Mouse (Mus musculus): ENCODE data around the gene Exoc6b. TPM values are rescaled to one million over a fixed set of nuclear protein-coding genes. Genes with fewer than 3 reads are reported as not detected.

Gene Exoc6b
- total and polyA plus RNA-seq, 2 experiments = 2.3 to 6.1 TPM

DNA sequence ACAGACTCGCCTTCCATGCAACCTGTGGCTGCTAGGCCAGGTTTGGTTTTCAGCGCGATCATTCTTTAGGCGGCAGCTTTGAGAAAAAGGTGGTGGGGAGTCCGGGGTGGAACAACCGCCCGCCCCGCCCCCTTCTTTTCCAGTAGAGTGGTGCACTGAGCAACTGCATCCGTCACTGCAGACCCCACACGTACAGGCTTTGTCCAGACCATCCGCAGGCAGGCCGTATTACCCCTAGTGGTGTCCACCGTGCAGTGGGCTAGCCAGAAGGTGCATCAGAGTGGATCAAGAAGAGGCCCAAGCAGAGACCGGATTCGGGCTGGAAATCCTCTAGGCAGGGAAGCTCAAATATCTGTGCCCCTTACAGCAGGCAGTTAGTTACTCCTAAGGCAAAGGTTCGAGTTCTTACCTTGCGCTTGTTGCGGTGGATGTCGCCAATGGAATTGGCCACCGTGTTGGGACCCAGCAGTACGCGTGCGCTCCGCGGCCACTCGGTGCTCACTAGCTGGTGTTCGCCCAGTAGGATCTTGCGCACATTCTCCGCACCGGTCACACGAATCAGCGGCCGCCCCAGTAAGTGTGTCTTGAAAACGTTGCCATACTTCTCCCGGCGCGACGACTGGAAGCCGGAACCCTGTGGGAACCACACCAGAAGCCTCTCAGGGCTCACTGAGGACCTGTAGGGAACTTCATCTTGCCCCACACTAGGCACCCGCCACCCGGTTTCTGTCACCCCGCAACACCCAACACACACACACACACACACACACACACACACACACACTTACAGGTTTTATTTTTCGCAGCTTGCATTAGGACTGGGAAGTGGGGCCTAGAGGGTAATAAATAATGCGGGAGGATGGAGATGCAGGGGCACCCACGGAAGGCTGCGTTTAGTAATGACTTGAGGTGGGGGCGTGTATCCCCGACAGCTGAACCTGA is 485.2 kb downstream of the Exoc6b start:
- no peak overlapping the region for H3K9ac ChIP-seq (ENCODE audit: low read depth, low read length)
- no peak overlapping the region for H3K27ac ChIP-seq (replicated peaks; ENCODE audit: insufficient read depth, low read depth, low read length)
- 9% methylated on average over 48 of the region's 48 CpGs for WGBS
- 0 out of 2 replicates have a peak, but pooled peaks cover 2% of the 10 kb centered on the region for H3K4me1 ChIP-seq (ENCODE audit: control insufficient read depth, insufficient read depth, low read length)
- TF ChIP-seq POLR2A (IDR thresholded peaks at IDR 0.05; ENCODE audit: extremely low read depth, insufficient read depth, low read length) = no peak
- TF ChIP-seq CTCF (IDR thresholded peaks at IDR 0.05; ENCODE audit: low read depth, low read length) = no peak
- DNase-seq (ENCODE audit: extremely low read depth, low read depth, low spot score) = no peak
- no peaks in the 10 kb centered on the region for H3K79me2 ChIP-seq (ENCODE audit: control insufficient read depth, insufficient read depth, low read length)
- no peaks in the 10 kb centered on the region for H3K36me3 ChIP-seq (ENCODE audit: control insufficient read depth, insufficient read depth, low read length)
- H3K4me3 ChIP-seq (ENCODE audit: insufficient read depth, low read depth, low read length) = peak overlapping the region; percentile 60; the same call in 1 of the 2 replicates
- H3K27me3 ChIP-seq (ENCODE audit: control insufficient read depth, insufficient read depth, low read length) = peaks cover 21% of the 10 kb centered on the region

DNA sequence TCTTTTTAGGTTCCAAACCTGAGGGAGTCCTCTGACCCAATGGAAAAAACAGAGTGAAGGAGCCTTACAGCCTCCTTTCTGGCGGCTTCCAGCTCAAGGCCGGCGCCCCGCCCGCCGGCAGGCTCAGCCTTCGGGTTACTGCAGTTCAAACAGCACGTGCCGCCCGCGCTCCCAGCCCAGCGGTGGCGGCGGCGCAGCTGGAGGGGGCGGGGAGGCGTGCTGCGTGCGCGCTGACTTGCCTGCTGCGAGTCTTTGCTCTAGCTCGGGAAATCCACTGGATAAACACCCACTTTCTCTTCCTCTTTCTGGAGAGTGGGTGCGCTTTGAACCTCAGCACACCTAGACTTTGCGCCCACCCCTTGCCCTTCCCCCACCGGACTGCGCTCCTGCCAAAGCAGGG is 485.9 kb downstream of the Exoc6b start:
- H3K4me1 ChIP-seq (ENCODE audit: control insufficient read depth, insufficient read depth, low read length) = 0 out of 2 replicates have a peak, but pooled peaks cover 2% of the 10 kb centered on the region
- TF ChIP-seq CTCF (IDR thresholded peaks at IDR 0.05; ENCODE audit: low read depth, low read length) = no peak
- no peak for TF ChIP-seq POLR2A (IDR thresholded peaks at IDR 0.05; ENCODE audit: extremely low read depth, insufficient read depth, low read length)
- DNase-seq (ENCODE audit: extremely low read depth, low read depth, low spot score) = peak; percentile 18
- H3K4me3 ChIP-seq (ENCODE audit: insufficient read depth, low read depth, low read length) = peak overlapping the region; percentile 33; the same call in 1 of the 2 replicates
- WGBS = 1% methylated on average over 26 of the region's 26 CpGs
- H3K36me3 ChIP-seq (ENCODE audit: control insufficient read depth, insufficient read depth, low read length) = no peaks in the 10 kb centered on the region
- no peak overlapping the region for H3K9ac ChIP-seq (ENCODE audit: low read depth, low read length)
- H3K27ac ChIP-seq (replicated peaks; ENCODE audit: insufficient read depth, low read depth, low read length) = no peak overlapping the region
- no peaks in the 10 kb centered on the region for H3K79me2 ChIP-seq (ENCODE audit: control insufficient read depth, insufficient read depth, low read length)
- H3K27me3 ChIP-seq (ENCODE audit: control insufficient read depth, insufficient read depth, low read length) = peaks cover 21% of the 10 kb centered on the region

DNA sequence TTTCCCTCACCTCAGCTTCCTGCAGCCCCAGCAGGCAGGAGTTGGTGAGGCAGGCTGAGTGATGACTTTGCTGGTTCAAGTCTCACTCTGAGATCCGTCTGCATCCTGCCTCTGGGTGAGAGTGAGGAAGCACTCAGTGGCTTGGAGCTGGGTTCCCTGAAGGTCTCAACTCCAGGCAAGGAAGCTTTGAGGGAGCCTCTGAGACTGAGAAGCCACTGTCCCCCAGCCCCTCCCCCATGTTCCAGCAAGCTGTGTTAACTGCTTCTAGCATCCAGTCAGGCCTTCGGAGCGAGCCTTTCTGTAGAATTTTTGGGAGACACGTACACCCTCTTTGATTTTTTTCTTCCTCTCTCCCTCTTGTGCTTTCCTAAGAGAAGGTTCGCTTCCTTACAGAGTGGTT is 486.5 kb downstream of the Exoc6b start:
- no peak for DNase-seq (ENCODE audit: extremely low read depth, low read depth, low spot score)
- no peak overlapping the region for H3K4me3 ChIP-seq (ENCODE audit: insufficient read depth, low read depth, low read length)
- WGBS = 36% methylated on average over 5 of the region's 5 CpGs

DNA sequence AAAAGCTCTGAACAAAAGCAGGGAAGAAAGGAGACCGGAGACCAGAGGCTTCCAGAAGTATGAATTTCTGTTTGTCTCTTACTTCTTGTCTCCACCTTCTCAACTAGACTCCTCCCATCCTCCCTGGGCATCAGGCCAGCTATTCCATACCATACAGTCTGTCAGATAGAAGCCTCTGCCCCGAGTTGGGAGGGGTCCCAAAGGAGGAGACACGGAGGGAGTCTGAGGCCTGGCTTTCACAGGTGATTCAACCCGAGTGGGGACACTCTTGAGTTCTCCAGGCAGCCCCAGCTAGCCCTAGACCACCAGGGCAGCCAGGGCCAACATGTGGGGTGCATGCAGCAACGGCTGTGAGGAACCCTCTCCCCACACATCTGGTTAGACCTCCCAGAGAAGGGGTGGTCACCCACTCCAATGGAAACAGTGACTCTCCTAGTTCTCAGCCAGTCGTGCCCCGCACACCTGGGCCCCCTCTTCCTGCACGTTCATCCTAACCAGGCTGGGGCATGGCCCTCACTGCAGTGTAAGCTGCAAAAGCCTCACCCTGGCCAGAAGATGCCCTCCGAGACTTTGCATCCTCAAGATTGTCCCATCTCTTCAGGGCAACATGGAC is 487.4 kb downstream of the Exoc6b start:
- no peak overlapping the region for H3K27ac ChIP-seq (replicated peaks; ENCODE audit: insufficient read depth, low read depth, low read length)
- H3K79me2 ChIP-seq (ENCODE audit: control insufficient read depth, insufficient read depth, low read length) = no peaks in the 10 kb centered on the region
- H3K36me3 ChIP-seq (ENCODE audit: control insufficient read depth, insufficient read depth, low read length) = no peaks in the 10 kb centered on the region
- DNase-seq (ENCODE audit: extremely low read depth, low read depth, low spot score) = no peak
- H3K9ac ChIP-seq (ENCODE audit: low read depth, low read length) = no peak overlapping the region
- 0 out of 2 replicates have a peak, but pooled peaks cover 2% of the 10 kb centered on the region for H3K4me1 ChIP-seq (ENCODE audit: control insufficient read depth, insufficient read depth, low read length)
- 0 out of 2 replicates have a peak, but pooled peaks cover 13% of the 10 kb centered on the region for H3K27me3 ChIP-seq (ENCODE audit: control insufficient read depth, insufficient read depth, low read length)
- H3K4me3 ChIP-seq (ENCODE audit: insufficient read depth, low read depth, low read length) = no peak overlapping the region
- TF ChIP-seq CTCF (IDR thresholded peaks at IDR 0.05; ENCODE audit: low read depth, low read length) = no peak
- no peak for TF ChIP-seq POLR2A (IDR thresholded peaks at IDR 0.05; ENCODE audit: extremely low read depth, insufficient read depth, low read length)
- WGBS = 67% methylated on average over 9 of the region's 9 CpGs

More for the DNA sequence above, 486.5 kb downstream of the Exoc6b start:
- Histone ChIP-seq H3K27ac (replicated peaks; ENCODE audit: insufficient read depth, low read depth, low read length) (no peak overlapping the region), H3K9ac (ENCODE audit: low read depth, low read length) (no peak overlapping the region), H3K4me1 (ENCODE audit: control insufficient read depth, insufficient read depth, low read length) (0 out of 2 replicates have a peak, but pooled peaks cover 2% of the 10 kb centered on the region), H3K36me3 (ENCODE audit: control insufficient read depth, insufficient read depth, low read length) (no peaks in the 10 kb centered on the region), H3K27me3 (ENCODE audit: control insufficient read depth, insufficient read depth, low read length) (peaks cover 20% of the 10 kb centered on the region), H3K79me2 (ENCODE audit: control insufficient read depth, insufficient read depth, low read length) (no peaks in the 10 kb centered on the region)
- TF ChIP-seq POLR2A (IDR thresholded peaks at IDR 0.05; ENCODE audit: extremely low read depth, insufficient read depth, low read length) = no peak
- no peak for TF ChIP-seq CTCF (IDR thresholded peaks at IDR 0.05; ENCODE audit: low read depth, low read length)

DNA sequence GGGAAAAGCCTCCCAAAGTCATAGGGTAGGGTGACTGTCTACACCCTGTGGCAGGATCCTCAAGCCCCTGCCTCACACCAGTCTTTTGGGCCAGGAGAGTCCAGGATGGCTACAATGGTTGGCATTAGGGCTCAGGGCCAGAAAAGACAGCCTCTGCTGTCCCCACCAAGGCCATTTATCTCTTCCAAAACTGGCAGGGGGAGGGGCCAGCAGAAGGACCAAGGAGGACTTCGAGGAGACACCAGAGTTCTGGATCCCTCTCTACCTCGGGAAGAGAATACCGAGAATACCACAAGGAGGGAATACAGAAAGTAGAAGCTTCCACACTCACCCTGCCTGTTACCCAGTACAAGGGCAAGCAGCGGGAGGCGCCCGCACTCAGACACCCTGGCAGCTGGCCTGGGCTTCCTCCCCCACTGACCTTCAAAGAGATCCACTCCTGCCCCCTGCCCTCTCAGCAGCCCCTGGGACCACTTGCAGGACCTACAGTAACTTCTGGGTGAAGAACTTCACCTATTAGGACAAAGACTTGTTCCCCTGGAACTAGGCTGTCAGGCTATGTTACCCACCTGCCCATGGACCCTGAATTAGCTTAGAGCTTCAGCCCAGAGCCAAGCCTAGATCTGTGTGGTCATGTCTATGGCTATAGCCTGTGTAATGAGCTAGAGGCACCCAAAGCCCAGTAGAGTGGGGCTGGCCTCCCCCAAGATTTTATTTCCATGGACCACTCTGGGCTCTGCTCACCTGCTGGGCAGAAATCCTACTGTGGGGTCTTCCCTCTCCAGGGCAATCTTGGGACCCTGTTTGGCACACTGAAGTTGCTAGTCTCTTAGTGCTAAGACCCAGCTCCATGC is 488.1 kb downstream of the Exoc6b start:
- DNase-seq (ENCODE audit: extremely low read depth, low read depth, low spot score) = no peak
- H3K36me3 ChIP-seq (ENCODE audit: control insufficient read depth, insufficient read depth, low read length) = no peaks in the 10 kb centered on the region
- 0 out of 2 replicates have a peak, but pooled peaks cover 13% of the 10 kb centered on the region for H3K27me3 ChIP-seq (ENCODE audit: control insufficient read depth, insufficient read depth, low read length)
- H3K79me2 ChIP-seq (ENCODE audit: control insufficient read depth, insufficient read depth, low read length) = no peaks in the 10 kb centered on the region
- no peak overlapping the region for H3K9ac ChIP-seq (ENCODE audit: low read depth, low read length)
- H3K27ac ChIP-seq (replicated peaks; ENCODE audit: insufficient read depth, low read depth, low read length) = no peak overlapping the region
- TF ChIP-seq CTCF (IDR thresholded peaks at IDR 0.05; ENCODE audit: low read depth, low read length) (no peak), POLR2A (IDR thresholded peaks at IDR 0.05; ENCODE audit: extremely low read depth, insufficient read depth, low read length) (no peak)
- H3K4me1 ChIP-seq (ENCODE audit: control insufficient read depth, insufficient read depth, low read length) = 0 out of 2 replicates have a peak, but pooled peaks cover 2% of the 10 kb centered on the region
- H3K4me3 ChIP-seq (ENCODE audit: insufficient read depth, low read depth, low read length) = no peak overlapping the region
- WGBS = 69% methylated on average over 6 of the region's 6 CpGs
